Mouse (Mus musculus) adrenal gland, postnatal 36 days (tissue): ENCODE data around the gene Myocd. TPM values are rescaled to one million over a fixed set of nuclear protein-coding genes. Genes with fewer than 3 reads are reported as not detected.

Source experiments
- DNase-seq, 2 experiments: peaks; one replicate each; pipeline ENCODE4 v3.0.0; 2021; ENCODE audit warnings: mixed read lengths in 1 of 2
- total RNA-seq, 2 experiments: library from RNA; stranded (reverse); gene quantifications; 2 replicates each; pipeline ENCODE4 v1.2.3; 2021

The Myocd gene
- total RNA-seq, 2 experiments from 2014 or later = 0.53 to 0.93 TPM

DNA sequence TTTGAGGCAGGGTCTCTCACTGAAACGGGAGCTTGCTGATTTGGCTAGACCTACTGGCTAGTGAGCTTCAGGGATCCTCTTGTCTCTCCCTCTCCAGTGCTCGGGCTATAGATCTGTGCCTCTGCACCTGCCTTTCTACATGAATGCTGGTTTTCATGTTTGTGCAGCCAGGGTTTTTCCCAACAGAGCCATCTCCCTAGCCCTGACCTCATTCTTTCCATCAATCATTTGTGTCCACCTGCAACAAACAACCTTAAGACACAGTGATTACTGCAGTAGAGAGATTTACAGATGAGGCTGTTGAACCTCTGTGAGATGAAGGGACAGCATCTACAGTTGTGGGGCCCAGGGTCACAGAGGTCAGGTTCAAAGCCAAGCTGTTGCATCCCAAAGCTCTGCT lies 56.0 kb downstream of the Myocd start:
- no peak for DNase-seq

DNA sequence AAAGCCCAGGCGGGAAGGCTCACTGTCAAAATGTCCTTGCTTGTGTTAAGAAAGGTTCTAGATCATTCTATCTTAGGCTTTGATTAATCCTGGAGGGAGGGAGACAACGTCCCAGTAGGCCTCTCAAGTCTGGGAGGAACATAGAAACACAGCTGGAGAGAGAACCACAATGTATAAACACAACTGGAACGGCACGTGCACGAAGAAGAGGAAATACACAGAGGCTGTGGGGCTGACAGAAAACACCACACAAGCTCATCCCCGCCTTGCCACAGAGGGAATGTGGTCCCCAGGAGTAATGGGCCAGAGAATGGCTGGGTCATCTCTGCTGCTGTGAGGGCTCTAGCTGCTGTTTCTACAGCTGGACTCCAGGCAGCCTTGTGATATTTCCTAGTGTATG lies 58.1 kb downstream of the Myocd start:
- DNase-seq = no peak

DNA sequence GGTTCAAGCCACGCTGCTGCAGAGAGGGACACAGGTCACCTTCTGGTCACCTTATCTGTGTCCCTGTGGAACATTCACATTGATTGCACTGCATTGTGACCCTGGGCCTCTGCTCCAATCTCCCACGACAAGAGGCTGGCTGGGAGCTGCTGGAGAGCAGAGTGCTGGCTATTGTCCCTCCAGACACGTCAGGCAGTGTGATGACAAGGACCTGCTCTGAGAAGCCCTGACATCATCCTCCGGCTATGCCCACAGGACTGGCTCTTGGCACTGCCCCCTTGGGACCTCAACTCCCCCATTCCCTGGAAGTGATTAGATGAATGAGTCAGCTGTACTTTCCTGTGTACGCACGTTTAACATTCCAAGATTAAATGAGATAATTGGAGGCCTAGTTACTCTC lies 60.3 kb downstream of the Myocd start:
- DNase-seq = peak; percentile 21 to 48

DNA sequence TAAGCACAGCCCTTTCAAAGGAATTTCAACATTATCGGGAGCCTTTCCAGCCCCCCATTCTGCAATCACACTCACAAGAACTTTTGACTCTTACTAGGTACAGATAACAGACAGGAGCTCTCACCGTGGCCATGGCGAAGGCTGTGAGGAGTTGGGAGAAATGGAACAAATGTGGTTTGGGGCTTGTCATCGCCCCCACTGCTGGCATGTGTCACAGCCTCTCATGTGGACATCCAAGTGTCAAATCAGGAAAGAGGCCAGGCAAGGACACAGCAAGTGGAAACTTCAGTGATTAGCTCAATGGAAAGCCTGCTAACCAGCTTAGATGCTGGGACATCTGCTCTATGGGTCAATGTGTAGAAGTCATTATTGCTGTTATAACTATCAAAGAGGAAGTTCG lies 64.5 kb downstream of the Myocd start:
- DNase-seq = no peak

DNA sequence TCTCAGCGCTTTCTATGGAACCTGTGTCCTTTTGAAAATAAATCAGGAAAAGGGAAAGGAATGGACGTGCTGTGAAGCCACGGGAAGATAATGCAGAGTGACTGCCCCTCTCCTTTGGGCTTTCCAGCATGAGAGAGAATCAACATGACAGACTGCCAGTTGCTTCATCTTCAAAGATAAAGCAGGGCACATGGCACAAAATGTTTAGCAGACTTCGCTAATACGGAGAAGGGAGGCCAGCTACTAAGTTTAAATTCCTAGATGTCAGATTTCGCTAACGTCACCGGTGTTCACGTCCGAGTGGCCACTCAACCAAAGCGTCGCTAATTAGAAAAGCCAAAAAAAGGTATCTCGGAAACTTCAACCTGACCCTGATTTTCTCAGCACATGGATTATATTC lies 65.1 kb downstream of the Myocd start:
- no peak for DNase-seq

DNA sequence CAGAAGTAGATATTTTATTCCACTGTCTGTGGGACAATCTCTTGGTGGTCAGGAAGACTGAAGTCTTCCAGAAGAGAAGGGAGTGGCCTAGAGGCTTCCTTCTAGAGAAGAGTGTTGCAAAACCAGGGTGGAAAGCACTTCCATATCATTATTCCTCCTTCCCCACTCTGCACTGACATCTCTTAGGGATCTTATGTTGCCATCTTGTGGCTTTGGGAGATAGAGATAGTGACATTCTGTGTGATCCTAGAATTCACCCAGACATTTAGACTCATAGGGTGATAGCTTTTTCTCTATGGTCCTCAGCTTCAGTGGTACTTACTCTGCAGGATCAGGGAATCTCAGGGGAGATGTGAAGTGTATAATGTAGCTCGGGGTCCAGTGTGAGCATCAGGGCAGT lies 66.8 kb downstream of the Myocd start:
- no peak for DNase-seq

DNA sequence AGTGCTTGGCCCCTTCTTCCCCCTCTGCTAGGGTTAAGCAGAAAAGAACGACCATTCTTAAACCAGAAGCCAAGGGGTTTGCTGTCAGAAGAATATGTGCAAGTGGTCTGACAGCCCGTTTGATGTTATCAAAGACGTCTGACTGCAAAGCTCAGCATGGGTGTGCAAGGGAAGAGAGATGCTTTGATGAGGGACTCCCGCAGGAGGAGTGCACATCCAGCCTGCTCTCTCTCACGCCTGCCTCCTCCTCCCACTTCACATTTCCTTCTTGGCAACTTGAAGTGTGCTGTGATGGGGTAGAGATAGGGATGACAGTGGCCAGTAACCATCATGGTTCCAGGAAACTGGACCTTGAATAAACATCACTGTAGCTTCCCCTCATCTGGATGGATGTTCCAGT lies 67.6 kb downstream of the Myocd start:
- DNase-seq = no peak

DNA sequence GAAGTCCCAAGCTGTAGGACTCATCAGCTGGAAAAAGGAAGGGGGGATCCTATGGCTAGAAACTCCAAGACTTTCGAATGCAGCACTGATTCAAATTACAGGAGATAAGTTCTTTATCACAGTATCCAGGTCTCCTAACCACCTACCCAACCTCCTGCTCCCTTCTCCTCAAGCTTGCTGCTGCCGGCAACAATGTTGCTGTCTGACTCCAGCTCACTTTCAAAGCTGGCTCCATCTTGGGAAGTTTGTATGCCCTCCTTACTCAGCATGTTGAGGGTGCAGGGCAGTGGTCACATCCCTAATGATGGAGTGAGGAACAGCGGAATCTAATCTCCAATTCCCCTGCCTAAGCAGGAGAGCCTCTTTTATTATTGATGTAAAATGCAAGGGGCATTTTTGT lies 71.8 kb downstream of the Myocd start:
- DNase-seq = no peak

DNA sequence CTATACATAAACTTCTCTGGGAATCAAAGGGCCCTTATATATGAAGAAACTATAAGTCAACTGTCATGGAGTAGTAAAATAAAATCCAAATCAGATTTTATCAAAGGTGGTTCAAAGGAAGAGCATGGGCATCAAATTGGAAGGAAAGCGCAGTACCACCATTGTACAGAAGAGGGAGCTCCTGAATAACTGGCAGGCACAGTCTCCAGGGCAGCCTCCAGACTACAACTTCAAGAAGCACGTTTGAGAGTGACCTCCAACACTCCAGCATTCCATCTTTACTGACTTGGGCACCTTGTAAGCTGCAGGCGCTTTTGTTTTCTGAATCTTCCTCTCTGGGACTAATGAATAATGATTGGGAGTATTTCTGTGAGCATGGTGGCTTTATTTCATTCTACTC lies 72.5 kb downstream of the Myocd start:
- peak; percentile 53 to 80 for DNase-seq

DNA sequence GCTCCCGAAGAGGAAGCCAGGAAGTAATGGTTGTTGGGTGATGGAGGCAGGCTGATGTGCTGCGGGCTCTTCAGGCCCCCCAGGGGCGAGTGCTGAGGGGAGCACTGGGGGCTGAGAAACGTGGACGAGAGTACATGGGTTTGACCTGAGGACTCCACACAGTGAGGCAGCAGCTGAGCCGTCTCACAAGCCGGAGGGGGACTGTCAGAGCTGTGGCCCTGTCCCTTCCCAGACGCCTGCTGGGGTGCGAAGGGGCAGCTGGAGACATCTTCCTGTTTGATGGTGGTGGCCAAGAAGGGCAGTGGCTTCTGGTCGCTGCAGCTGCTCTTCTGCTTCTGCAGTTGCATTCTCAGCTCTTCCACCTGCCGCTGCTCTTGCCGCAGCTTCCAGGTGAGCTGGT lies 82.8 kb downstream of the Myocd start:
- no peak for DNase-seq

DNA sequence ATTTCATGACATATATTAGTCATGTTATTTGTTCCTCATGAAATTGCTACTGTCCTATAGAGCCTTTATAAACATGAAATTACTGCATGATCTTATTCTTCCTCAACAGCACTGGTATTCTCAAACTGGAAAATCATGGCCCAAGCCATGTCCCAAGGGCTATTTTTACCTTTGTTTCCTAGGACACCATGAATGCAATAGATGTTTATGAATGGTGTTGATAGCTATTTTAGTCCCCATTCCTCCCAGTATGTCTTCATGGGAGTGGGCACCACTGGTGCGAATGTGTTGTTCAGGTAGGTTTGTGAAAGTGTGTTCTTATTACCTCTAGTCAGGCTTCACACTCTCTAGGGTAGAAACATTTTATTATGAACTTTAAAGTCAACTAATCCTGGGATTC lies 84.7 kb downstream of the Myocd start:
- DNase-seq = no peak

DNA sequence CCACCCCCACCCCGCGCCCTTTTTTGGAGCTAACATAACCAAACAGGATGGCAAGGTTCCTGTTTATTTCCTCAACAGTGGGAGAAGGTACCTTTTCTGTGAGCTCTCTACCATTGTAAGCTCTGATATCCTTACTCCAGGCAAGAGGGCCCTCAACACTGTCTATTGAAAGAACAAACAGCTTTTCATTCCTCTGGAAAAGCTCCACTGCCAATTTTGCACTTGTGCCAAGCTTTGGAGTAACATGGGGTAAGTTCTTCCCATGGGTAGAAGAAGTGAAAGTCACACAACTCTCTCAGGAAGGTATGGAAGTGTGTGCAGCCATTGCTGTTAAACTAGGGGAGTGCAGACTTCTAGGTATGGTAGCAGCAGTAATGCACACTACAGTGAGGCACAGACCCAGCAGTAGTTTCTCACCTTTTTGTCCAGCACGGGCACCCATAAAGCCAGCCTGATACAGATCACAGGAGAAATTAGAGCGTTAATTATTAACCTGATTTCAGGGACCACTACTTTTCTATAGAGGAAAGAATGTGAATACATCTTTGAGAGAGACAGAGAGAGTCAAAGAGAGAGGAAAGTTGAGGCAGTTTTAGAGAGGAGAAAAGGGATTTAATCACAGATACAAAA lies 99.6 kb downstream of the Myocd start:
- DNase-seq = no peak

DNA sequence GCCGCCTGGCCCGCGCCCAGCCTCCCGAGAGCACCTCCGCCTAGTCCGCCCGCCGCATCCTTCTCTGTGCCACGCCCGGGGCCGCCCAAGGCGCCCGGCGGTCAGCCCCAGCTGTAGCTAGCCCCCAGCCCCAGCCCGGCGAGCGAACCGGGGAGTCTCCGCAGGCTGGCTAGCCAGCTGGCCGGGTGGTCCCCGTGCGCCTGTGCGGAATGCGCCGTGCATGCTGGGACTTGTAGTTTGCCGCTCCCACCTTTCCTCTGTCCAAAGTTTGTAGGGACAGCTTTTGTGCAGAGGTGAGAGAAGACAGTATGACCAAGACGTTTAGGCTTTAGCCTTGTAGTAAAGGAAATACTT lies 107.0 kb downstream of the Myocd start, which contains the start of gene Arhgap44:
TSS of gene Arhgap44 (minus strand) at position 195 of the 354 bp plus-strand sequence.
- peak; percentile 80 to 85 for DNase-seq

DNA sequence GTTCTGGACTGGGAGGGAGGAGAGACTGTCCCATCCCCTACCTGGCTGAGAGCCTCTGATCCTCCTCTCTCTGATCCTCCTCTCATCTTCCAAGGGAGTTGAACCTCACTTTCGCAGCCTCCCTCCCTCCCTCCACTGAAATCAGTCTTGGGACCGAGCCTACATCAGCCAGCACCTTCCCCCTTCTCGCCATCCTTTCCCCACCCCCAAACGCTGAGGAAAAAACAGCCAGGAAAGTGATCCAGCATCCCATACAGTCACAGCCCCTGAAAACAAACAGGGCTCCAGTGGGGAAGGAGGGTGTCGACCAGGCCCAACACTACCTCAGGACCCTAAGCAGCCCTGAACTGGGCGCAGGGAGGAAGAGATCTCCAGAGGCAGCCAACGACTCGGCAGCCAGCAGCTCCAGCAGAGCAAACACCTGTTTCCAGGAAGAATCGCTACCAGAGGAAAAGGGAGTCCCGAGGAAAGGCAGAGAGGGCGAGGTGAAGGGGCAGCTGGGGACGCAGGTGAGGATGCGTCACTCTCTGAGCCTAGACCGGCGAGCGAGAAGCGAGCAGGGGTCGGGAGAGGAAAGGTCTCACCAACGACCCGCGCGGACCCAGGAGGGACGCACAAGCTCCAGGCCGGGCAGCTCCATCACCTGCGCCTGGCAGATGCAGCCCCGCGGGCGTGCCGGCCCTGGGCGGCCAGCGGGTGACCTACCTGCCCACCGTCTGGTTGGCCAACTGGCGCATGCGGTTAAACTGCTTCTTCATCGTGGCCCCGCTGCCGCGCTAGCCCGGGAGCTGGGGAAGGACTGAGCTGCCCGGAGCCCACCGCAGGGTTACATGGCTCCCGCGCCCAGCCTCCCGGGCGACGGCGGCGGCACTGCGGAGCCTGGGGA lies 107.7 kb downstream of the Myocd start:
- DNase-seq = peak in 1 of 2 experiments; percentile 14

DNA sequence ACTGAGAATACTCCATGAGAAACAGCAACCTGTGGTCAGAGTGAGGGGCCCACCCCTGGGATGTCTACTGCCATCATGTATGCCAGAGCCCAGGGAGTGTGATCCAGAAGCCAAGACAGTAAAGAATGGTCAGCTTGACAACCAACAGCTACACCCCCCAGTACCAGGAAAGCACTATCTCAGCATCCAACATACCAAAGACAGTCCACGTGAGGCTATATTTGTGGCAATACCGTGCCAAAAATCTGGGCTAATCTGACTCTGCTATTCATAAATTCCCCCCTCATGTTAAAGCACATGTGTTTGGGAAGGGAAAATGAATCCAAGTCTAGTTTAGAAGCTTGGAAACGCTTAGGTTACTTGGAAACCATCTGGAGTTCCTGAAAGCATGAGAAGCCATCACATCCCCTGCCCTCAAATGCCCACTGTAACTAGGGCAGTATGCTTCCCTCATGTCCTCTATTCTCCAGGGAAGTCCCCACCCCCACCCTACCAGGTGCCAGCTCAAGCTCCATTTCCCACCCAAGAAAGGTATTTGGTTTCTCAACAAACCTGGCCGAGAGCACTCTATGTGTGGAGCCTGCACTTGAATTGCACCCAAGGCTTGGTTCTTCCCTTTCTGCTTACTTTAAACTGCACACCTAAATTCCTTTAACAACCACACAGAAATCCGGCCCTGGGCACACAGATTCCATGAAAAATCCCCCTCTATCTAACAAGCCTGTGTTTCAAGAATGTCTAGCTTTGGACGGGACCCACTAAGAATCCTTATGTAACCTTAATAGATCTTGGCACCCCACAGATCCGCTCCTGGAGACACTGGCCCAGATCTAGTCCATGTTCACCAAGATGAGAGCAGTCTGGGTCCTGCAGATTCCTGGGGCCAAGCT lies 108.6 kb downstream of the Myocd start:
- DNase-seq = no peak

DNA sequence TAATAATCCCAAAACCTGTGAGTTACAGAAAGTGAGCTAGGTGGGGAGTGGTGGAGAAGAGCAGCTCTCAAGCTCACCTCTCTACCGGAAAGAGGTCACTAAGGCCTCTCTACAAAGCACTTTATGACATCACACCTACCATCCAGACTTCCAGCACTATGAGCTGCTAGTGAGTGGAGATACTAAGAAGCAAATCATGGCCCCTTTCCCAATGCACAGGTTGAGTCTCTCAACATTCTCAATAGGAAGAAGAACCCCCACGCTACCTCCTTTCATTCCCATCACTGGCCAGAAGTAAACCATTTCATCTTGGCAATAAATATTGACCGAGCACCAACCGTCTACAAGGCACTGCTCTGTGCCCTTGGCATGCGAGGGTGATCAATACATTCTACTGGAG lies 110.0 kb downstream of the Myocd start, which contains the start of gene 1700086D15Rik:
TSS of gene 1700086D15Rik (minus strand) at position 101 of the 400 bp plus-strand sequence.
- DNase-seq = no peak

DNA sequence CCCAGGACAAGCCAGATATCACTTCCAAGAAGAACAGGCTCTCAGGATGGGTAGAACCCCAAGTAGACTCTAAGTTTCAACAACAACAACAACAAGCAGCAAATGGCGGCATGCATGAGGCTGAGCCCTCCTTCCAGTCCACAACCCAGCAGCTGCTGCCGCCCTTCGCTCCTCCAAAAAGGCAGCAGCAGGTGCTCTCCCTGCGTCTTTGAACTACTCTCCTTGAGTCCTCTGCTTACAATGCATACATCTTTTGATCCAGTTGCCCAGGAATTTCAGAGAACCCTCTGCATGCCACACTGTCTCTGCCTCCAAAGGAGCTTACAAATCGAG lies 111.2 kb downstream of the Myocd start:
- DNase-seq = no peak

DNA sequence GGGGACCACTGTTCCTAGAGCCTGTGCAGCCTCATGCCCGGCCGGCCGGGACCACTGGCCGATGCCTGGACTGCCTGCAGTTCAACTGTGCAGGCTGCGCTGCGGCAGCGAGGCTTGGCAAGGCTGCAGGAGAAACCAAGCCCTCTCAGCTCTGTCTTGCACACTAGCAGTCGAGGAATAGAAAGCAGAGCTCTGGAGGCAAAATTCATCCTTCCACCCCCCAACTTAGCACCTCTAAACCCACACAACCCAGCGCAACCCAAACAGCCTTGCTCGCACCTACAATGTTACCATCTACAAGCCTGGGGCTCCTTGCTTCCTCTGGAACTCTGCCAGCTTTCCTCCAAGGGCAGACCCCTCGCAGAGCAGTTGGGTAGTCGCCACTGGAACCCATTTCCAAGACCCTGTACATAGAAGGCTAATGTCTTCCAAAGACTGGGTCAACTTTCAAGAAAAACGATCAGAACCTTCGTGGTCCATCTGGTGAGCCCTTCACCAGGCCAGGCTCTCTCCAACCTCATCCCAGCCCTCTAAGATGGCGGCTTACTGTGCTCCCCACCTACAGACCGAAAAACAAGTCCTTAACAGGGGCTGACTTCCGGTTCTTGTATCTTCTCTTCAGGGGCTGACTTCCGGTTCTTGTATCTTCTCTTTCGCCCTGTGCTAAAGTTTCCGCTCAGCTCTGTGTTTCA lies 111.7 kb downstream of the Myocd start:
- DNase-seq = no peak

DNA sequence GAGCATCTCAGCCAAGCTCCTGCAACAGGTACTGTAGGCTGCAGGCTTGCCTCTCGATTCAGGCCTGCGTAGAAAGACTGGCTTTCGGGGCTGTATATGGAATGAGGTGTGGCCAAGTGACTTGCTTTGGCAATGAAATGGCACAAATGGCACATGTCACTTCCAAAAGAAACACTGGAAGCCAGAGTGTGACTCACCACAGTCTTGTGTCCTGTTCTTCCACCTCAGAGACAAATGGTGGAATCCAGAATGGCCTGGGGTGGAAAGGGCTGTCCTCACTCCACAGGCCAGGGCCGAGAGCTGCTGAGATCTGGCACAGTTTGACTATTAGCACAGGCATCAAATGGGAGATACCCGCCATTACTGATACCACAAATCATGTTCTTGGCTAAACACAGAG lies 116.8 kb downstream of the Myocd start:
- no peak for DNase-seq

DNA sequence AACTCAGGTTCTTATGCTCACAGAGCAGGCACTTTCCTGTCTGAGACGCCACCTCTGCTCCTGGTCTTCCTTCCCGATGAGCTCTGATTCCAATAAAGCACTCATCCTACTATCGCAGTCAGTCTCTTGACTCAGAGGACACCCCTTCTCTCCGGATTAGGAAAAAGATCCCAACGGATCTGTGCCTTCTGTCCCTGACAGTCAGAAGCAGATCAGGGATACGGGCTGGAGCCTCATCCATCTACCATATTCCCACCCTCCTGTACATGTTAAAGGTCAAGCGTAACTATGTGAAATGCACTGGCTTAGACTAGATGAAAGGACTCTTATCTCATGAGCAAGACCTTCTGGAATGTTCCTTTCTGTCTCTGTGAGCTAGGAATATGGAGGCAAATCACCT lies 121.3 kb downstream of the Myocd start:
- no peak for DNase-seq

DNA sequence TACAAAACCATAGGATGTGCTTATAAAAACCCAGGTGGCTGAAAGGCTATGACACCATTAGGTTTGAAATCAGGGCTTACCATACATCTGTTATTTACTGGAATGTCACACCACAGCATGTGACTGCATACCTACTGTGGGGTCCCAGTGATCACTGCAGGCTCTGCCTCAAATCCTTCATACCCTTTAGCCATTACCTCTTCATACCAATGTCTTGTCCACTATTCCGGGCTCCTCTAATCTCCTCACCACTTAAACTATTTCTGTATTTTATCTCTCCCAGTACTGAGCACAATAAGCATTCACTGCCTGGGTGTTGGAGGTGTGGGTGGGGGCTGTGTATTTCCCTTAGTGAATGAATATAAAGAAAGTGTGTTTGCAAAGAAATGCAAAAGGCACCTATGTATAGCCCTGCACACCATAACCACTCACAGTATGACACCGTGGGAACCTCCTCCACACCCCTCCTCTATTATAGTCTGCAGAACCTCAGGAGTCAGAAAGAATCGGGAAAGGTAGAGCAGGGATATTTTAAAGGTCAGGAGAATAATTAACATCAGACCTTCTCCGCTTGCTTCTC lies 126.9 kb downstream of the Myocd start:
- no peak for DNase-seq

DNA sequence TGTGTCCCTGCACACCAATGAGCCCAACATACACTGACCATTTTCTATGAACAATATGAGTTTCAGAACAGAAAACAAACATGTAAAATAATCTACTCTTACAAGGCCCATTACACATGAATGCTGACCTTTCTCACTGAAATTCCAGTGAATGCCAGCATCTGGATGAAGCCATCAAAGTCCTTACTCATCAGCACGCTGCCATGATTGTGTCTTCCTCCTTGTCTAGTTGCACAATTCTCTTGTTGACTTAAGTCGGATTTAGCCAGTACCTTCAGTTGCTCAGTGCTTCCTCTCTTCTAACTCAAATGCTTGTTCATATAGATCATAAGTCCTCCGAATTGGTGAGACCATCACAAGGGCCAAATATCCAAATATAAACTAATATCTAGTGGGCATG lies 130.8 kb downstream of the Myocd start:
- DNase-seq = no peak
